Mouse (Mus musculus) midbrain, embryonic 11.5 days (tissue): ENCODE data around the gene Pdzd4. TPM values are rescaled to one million over a fixed set of nuclear protein-coding genes. Genes with fewer than 3 reads are reported as not detected.
A peak's percentile ranks its signal among the peaks of the same experiment; 100 is the strongest.

ENCODE experiments used
- ATAC-seq: fragments of 200-750 bp; cut with Nextera tagmentation; 2 replicates; pipeline ENCODE4 v1.8.0; 2017; ENCODE audit warnings: moderate TSS enrichment, moderate library complexity; ENCODE audit not compliant: low FRiP score
- DNase-seq: peaks from one replicate; pipeline ENCODE4 v3.0.0; 2015; ENCODE audit warnings: low spot score; ENCODE audit errors: missing footprints
- H3K27ac ChIP-seq: fragments of 300-500 bp; sonication (generic); 2 replicates; pipeline ENCODE4 v1.5.1; 2014; ENCODE audit warnings: low read depth, low read length
- H3K27me3 ChIP-seq: fragments of 300-500 bp; sonication (generic); 2 replicates; pipeline ENCODE4 v1.6.1; 2014; ENCODE audit warnings: mild to moderate bottlenecking, low read length, moderate library complexity, mixed read lengths; ENCODE audit not compliant: control insufficient read depth, insufficient read depth
- H3K36me3 ChIP-seq: fragments of 300-500 bp; sonication (generic); 2 replicates; pipeline ENCODE4 v1.6.1; 2014; ENCODE audit warnings: mild to moderate bottlenecking, low read length, moderate library complexity, mixed read lengths; ENCODE audit not compliant: control insufficient read depth, insufficient read depth
- H3K4me1 ChIP-seq: fragments of 300-500 bp; sonication (generic); 2 replicates; pipeline ENCODE4 v1.6.1; 2014; ENCODE audit warnings: low read length; ENCODE audit not compliant: control insufficient read depth, insufficient read depth
- H3K4me2 ChIP-seq: fragments of 300-500 bp; sonication (generic); 2 replicates; pipeline ENCODE4 v1.6.1; 2014; ENCODE audit warnings: mild to moderate bottlenecking, moderate library complexity
- H3K4me3 ChIP-seq: fragments of 300-500 bp; sonication (generic); 2 replicates; pipeline ENCODE4 v1.5.1; 2014; ENCODE audit warnings: low read depth, low read length
- H3K9ac ChIP-seq: fragments of 300-500 bp; sonication (generic); 2 replicates; pipeline ENCODE4 v1.6.1; 2014; ENCODE audit warnings: low read length
- H3K9me3 ChIP-seq: fragments of 300-500 bp; sonication (generic); 2 replicates; pipeline ENCODE4 v1.6.1; 2016; ENCODE audit warnings: low read length; ENCODE audit not compliant: control insufficient read depth
- WGBS: fragments of 180-500 bp; shearing (Covaris S2); extraction: QIAGEN DNeasy Blood & Tissue Kit; methylation state at CpG from one replicate; pipeline ENCODE4 v1.1.7; 2014; 5-methylcytosine and 5-hydroxymethylcytosine counted together
- polyA plus RNA-seq: library from polyadenylated mRNA; unstranded; fragments of >200 nt; fragmentation: Nextera tagmentation; extraction: Ambion mirVana; gene quantifications from 2 replicates; pipeline ENCODE4 v1.2.1, GENCODE M21; 2014

Pdzd4 gene
- polyA plus RNA-seq, 1 experiment from 2014 or later = 1.1 TPM

- H3K27ac ChIP-seq = no peak overlapping the region
- no peak overlapping the region for H3K4me3 ChIP-seq
- no peaks in the 10 kb centered on the region for H3K4me1 ChIP-seq
- DNase-seq (no peak), ATAC-seq (no peak)
- no peaks in the 10 kb centered on the region for H3K27me3 ChIP-seq
- no peak overlapping the region for H3K9ac ChIP-seq
- no peaks in the 10 kb centered on the region for H3K9me3 ChIP-seq
- no peaks in the 10 kb centered on the region for H3K36me3 ChIP-seq
- no peak overlapping the region for H3K4me2 ChIP-seq
Measured at GRCm38 (mm10) chrX:73793039-73793438, 31.7 kb downstream of the Pdzd4 start.

GRCm38 (mm10) chrX:73788501-73788900 is 36.3 kb downstream of the Pdzd4 start:
- Histone ChIP-seq H3K4me3 (no peak overlapping the region), H3K4me1 (peaks cover 2% of the 10 kb centered on the region; the same call in 1 of the 2 replicates), H3K9ac (no peak overlapping the region), H3K4me2 (no peak overlapping the region), H3K9me3 (no peaks in the 10 kb centered on the region), H3K36me3 (no peaks in the 10 kb centered on the region), H3K27me3 (no peaks in the 10 kb centered on the region), H3K27ac (no peak overlapping the region)
- WGBS = 85% methylated on average over 1 of the region's 1 CpGs
- ATAC-seq (no peak), DNase-seq (no peak)

DNA sequence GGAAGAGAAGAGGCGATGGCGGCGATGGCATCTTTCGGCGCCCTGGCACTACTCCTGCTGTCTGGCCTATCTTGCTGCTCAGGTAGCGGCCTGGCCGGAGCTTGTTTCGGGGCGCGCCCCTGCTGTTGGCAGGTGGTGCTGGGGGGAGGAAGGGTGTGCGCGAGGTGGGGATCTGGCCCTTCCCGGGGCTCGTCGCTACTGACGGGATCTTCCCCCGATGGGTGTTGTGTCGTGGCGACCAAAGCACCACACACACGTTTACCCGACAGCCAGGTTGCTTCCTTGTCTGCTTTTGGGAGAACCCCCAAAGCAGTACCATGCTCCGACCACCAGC is 37.6 kb downstream of the Pdzd4 start:
- H3K9me3 ChIP-seq = no peaks in the 10 kb centered on the region
- no peaks in the 10 kb centered on the region for H3K27me3 ChIP-seq
- peaks cover 2% of the 10 kb centered on the region; the same call in 1 of the 2 replicates for H3K4me1 ChIP-seq
- peak overlapping the region; percentile 74 for H3K9ac ChIP-seq
- H3K36me3 ChIP-seq = no peaks in the 10 kb centered on the region
- 20% methylated on average over 21 of the region's 22 CpGs for WGBS
- DNase-seq (no peak), ATAC-seq (no peak)
- peak overlapping the region; percentile 41 for H3K4me2 ChIP-seq
- peak overlapping the region; percentile 52 for H3K4me3 ChIP-seq
- H3K27ac ChIP-seq = 0 out of 2 replicates have a peak overlapping the region, but pooled peaks have one; percentile 40

DNA sequence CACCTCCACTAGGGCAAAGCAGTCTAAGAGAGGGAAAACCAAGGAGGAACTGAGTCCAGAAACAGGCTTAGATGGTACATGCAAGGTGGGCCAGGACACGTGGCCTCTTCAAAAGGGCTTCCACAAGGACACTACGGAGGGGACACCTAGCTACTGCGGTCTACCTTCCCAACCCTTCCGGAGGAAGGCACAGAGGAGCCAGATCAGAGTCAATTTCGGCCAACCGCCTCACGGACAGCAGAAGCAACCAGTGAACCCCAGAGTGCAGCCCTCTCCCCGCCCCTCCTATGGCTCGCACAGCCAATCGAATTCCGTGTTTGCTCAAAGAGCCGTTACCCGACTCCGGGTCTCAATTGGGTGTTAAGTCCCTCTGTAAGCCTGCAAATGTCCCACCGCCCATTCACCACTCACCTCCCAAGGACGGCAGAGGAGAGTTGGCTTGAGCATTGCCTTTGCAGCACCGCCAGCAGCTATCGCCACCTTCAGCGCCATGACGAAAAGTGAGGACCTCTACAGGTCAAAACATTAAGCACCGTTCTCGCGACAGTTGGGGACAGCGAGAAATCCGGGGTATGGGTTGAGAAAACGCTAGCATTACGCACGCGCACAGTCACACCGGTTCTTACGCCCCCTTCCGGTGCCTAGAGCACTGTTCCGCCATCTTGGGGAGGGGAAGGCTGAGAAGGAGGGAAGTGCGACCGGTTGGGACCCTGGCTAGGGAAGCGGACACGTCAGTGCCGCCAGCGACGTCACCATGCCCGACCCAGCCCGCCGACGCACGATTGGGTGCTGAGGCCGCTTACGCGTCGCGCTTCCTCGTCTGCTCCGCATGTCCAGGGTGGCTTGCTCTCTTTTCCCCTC is 38.2 kb downstream of the Pdzd4 start, which contains the start of the genes Idh3g and Ssr4:
Gene Idh3g, minus strand, starts transcription at position 534 of the 861 bp plus-strand sequence.
Gene Ssr4, plus strand, starts transcription at position 665 of the 861 bp plus-strand sequence.
- Histone ChIP-seq H3K4me3 (peak within 1 kb of the TSS; percentile 52), H3K4me2 (peak within 1 kb of the TSS; percentile 48), H3K27me3 (no peaks in the 10 kb centered on the region), H3K9me3 (no peaks in the 10 kb centered on the region), H3K27ac (peak within 1 kb of the TSS; percentile 57), H3K36me3 (no peaks in the 10 kb centered on the region), H3K4me1 (peaks cover 2% of the 10 kb centered on the region; the same call in 1 of the 2 replicates), H3K9ac (peak within 1 kb of the TSS; percentile 74)
- WGBS = 19% methylated on average over 52 of the region's 52 CpGs
- peak; percentile 97 for ATAC-seq
- DNase-seq = peak; percentile 99

DNA sequence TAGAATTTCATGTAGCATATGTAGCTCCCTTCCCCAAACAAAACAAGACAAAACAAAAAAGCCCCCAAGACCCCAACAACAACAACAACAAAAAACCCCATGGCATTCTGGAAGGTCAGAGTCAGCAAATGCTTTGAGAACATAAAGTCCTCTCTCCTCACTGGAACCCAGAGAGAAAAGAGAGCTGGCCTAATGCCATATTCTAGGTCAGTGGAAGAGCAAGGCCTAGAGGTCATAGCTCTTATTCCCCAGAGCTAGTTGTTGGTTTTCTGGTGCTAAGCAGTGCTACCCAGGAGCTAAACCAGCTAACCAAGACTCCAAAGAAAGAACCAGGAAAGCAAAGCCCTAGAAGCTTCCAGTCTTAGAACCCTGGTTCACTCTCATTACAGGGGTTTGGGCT is 39.1 kb downstream of the Pdzd4 start:
- no peaks in the 10 kb centered on the region for H3K9me3 ChIP-seq
- H3K4me2 ChIP-seq = peak overlapping the region; percentile 48
- peak overlapping the region; percentile 52 for H3K4me3 ChIP-seq
- no peak overlapping the region for H3K27ac ChIP-seq
- no peak for DNase-seq
- no peaks in the 10 kb centered on the region for H3K27me3 ChIP-seq
- peak overlapping the region; percentile 64 for H3K9ac ChIP-seq
- ATAC-seq = no peak
- H3K4me1 ChIP-seq = peaks cover 2% of the 10 kb centered on the region; the same call in 1 of the 2 replicates
- no peaks in the 10 kb centered on the region for H3K36me3 ChIP-seq

DNA sequence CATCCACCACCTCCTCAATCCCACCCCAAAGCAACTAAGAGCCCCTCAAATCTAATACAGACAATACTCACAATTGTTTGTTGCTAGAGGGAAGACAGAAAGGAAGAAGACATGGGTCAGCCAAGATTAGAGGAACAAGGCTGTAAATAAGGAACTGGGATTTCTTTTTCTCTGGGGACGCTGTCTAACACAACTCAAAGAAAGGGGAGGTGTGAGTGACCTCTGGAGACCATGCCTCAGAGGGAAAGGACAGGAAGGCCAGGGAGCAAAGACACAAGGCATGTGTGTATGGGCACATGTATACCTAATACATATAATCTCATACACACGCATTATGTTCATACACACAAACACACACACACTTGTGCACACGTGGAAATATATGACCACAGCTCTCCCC is 42.5 kb downstream of the Pdzd4 start:
- no peak for DNase-seq
- Histone ChIP-seq H3K9ac (no peak overlapping the region), H3K4me3 (no peak overlapping the region), H3K36me3 (peaks cover 9% of the 10 kb centered on the region; the same call in 1 of the 2 replicates), H3K4me2 (no peak overlapping the region), H3K27me3 (no peaks in the 10 kb centered on the region), H3K9me3 (no peaks in the 10 kb centered on the region), H3K4me1 (peaks cover 2% of the 10 kb centered on the region; the same call in 1 of the 2 replicates), H3K27ac (no peak overlapping the region)
- 87% methylated on average over 3 of the region's 3 CpGs for WGBS
- no peak for ATAC-seq

GRCm38 (mm10) chrX:73774802-73775483 is 49.8 kb downstream of the Pdzd4 start:
- Histone ChIP-seq H3K9me3 (no peaks in the 10 kb centered on the region), H3K4me1 (no peaks in the 10 kb centered on the region), H3K4me3 (no peak overlapping the region), H3K27me3 (no peaks in the 10 kb centered on the region), H3K36me3 (peaks cover 6% of the 10 kb centered on the region; the same call in 1 of the 2 replicates), H3K27ac (no peak overlapping the region), H3K4me2 (no peak overlapping the region), H3K9ac (no peak overlapping the region)
- WGBS = 74% methylated on average over 10 of the region's 10 CpGs
- no peak for DNase-seq
- peak; percentile 44; the same call in 1 of the 2 replicates for ATAC-seq

DNA sequence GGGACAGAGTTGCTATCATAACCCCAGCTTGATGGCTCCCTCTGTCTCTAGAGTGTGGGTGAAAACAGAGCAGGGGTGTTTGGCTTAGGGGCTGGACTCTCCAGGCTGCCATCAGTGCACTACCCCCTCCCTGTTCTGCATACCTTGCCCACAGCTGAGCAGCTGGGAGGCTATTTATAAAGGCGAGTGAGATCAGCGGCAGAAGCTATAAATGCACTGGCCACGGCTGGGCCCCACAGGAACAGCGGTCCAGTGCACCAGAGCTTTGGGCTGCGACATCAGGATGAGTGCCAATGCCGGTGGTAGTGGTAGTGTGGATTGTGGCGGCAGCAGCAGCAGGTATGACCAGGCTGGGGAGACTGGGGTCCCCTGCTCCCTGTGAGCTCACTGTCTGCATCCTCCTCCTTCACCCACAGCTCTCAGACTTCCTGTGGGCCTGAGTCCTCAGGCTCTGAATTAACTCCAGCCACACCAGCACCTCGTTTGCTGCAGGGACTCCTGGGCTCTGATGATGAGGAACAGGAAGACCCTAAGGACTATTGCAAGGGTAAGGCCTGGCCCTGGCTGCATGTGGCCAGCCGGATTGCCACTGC is 50.5 kb downstream of the Pdzd4 start, which contains the start of gene Srpk3:
Gene Srpk3, plus strand, starts transcription at position 238 of the 593 bp plus-strand sequence.
- Histone ChIP-seq H3K36me3 (0 out of 2 replicates have a peak, but pooled peaks cover under 1% of the 10 kb centered on the region), H3K4me3 (no peak within 1 kb of the TSS), H3K27me3 (no peaks in the 10 kb centered on the region), H3K9ac (no peak within 1 kb of the TSS), H3K9me3 (no peaks in the 10 kb centered on the region), H3K27ac (no peak within 1 kb of the TSS), H3K4me2 (no peak within 1 kb of the TSS), H3K4me1 (no peaks in the 10 kb centered on the region)
- 0 out of 2 replicates have a peak, but pooled peaks have one; percentile 34 for ATAC-seq
- DNase-seq = no peak
- WGBS = 70% methylated on average over 9 of the region's 9 CpGs
